Mouse (Mus musculus): Measurements from ENCODE around the gene Gm9972.

Gm9972 gene

DNA sequence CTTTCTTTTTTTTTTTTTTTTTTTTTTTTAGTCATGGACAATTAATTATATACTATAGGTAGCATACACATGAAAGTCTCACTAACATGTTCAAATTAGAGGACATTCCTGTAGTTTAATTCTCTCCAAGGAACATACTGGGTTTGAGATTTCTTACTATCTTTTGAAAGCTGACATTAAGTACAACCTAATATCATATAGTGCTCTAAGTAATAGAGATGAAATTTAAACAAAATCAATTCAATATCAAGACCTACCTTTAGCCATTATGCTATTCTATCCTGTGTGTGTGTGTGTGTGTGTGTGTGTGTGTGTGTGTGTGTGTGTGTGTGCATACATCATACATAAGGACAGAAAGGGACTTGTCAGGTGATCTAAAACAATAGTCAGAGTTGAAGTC lies at the start of gene Gm9972:
Gene Gm9972, plus strand, starts transcription at position 301 of the 400 bp plus-strand sequence.
- DNase-seq (ENCODE audit: low read depth, low spot score): no peak

- no peak for DNase-seq (ENCODE audit: low read depth, low spot score)
These were observed 36.4 kb upstream of the Gm9972 start for GRCm38 (mm10) chr11:42999188-42999587.

DNA sequence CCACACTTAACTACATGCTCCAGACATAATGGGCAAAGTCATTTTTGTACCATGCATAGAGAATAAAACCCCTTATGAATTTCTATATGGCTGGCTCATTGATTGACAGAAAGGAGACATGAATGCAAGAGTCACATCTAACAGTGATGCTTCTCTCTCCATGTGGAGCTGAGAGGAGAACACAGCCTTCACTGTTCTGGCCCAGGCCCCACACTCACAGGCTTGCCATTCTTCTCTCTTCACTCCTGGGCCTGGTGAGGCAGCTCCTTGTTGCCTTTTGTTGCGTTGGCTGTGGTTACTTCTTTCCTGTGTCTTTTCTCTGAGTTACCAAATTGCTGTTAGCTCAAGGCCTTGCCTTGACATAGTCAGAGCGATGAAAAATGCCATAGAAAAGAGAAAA lies 23.6 kb upstream of the Gm9972 start:
- DNase-seq (ENCODE audit: low read depth, low spot score): no peak

DNA sequence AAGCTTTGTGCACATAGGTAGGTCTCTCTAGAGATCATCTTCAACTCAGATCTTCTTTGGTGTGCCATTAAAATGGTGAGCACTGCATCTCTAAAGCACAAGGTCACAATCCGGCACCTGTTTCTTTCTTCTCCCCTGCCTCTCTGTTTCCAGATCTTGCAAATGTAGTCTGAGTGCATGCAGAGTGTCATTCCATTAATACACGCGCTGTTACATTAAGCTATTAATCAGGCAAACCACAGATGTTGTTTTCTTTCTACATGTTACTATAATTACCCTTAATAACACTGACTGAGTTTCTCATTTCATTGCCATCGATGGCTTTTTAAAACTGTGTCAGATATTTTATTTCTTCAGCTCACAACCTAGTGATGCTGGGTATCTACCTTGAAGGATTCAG lies 22.6 kb upstream of the Gm9972 start:
- no peak for DNase-seq (ENCODE audit: low read depth, low spot score)

DNA sequence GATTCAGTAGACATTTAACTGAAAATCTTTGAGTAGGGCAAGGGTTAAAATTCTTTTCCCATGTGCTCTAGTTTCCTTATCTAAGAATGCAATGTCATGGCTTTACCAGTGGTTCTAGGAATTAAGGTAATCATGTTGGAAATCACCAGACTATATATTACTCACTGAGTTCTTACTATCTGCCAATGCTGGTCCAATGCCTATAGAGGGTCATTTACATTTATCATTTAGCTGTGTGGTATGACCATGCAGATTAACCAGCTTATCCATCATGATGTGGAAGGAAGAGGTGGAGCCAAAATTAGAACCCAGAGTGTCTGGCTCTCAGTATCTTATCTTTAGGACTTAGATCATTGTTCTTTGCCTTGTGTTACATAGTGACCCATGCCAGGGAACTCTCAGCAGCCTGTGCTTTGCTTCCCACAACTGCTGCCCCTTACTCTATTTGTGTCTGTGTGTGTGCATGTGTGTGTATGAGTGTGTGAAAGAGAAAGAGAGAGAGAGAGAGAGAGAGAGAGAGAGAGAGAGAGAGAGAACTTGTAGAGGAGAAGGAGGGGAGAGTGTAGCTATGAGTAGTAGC lies 12.3 kb upstream of the Gm9972 start:
- DNase-seq (ENCODE audit: low read depth, low spot score): no peak

DNA sequence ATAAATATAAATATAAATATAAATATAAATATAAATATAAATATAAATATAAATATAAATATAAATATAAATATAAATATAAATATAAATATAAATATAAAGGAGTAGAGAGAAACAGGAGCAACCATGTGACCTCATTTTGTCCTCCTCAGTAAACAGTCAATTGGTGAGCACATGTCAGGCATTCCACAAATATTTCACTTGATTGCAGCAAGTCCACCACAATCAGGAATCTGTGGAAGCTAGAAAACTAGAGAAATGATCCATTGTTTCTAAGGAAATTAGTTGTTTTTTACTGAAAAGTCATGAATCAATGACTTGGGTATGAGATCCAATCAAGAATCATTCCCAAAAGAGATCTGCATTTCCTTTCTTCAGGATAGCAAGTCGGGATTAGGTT lies 5.7 kb upstream of the Gm9972 start:
- no peak for DNase-seq (ENCODE audit: low read depth, low spot score)

DNA sequence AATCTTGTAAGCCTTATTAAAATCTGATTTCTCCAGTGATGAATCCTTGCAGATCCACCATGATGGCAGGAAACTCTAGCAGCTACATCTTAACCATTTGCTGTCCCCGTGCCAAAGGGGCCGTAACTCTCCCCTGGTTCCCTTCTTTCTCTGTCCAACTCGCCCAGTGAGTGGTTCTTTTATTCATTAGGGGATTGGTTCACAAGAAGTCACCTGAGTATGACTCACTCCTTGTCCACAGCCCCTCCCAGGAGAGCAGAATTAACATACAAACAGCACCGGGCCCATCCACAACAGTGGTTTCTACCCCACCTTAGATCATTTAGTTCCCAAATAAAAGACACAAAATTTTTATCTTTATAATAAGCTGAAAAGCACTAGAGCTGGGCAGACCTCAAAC lies 3.4 kb upstream of the Gm9972 start:
- DNase-seq (ENCODE audit: low read depth, low spot score): no peak

DNA sequence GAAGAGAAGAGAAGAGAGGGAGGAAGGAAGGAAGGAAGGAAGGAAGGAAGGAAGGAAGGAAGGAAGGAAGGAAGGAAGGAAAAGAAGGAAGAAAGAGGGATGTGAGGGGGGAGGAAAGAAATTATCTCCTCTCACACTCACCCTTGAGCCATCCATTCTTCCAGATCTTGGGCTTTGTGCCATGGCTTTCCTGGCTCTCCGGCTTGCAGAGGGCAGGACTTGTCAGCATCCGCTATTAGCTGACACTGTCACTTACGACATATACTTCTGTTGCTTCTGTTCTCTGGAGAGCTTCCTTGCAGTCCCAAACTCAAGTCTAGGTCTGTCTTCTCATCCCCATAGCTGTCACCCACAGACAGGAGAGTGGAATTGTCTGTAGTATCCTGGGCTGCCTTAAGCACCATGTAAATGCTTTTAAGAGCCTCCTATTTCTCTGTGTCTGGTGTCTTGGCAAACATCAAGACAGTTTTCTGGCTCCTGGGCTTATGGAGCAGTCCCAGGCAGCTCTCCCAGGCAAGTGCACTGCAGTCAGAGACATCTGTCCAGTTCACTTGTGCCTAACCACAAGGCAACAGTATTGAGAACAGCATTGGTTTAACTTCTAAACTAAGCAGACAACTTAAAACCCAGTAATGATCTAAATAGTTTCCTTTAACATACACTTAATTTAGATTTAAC lies 10.5 kb downstream of the Gm9972 start:
- no peak for DNase-seq (ENCODE audit: low read depth, low spot score)

GRCm38 (mm10) chr11:43049363-43049762 lies 13.8 kb downstream of the Gm9972 start:
- DNase-seq (ENCODE audit: low read depth, low spot score): no peak

DNA sequence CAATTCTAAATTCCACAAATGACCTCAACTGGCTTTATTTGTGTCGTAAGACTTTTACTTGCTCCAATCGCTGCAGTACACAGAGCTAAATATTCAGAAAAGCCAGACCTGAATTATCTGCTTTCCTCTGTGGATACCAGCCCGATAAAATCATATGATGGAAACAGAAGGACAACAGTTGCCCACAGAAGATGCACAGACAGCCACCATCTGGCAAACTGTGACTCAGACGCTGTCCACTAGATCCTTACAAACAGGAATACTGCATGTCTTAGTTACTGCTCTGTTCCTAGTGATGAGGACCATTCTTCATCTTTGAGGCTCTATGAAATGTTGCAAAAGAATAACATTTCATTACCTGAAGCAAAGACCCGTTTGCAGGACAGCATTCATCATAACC lies 19.4 kb downstream of the Gm9972 start:
- peak; percentile 64 for DNase-seq (ENCODE audit: low read depth, low spot score)

DNA sequence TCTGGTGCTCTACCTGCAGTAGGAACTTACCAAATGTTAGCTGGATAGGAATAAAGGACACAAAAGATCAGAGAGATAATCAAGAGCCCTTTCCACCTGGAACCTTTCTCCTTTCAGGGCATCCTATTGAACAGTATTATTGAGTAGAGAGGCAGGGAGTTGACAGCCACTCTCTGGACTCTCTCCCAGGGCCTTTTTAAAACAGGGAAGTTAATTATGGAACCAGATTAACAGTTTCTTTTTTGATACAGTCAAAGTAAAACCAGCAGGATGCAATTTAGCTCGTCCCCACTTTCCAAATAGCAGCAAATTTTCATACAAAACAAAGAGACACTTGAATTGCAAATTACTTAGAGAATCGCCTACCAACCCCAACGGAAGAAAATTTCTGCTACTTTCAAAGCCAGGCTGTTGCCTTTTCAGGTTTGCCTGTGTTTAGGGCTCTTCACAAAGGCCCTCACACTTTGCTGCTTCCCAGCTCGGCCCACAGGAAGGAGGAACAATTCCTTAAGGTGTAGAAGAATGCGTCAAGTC lies 24.0 kb downstream of the Gm9972 start:
- peak; percentile 65 for DNase-seq (ENCODE audit: low read depth, low spot score)

GRCm38 (mm10) chr11:43062286-43062685 lies 26.7 kb downstream of the Gm9972 start:
- DNase-seq (ENCODE audit: low read depth, low spot score): peak; percentile 33

DNA sequence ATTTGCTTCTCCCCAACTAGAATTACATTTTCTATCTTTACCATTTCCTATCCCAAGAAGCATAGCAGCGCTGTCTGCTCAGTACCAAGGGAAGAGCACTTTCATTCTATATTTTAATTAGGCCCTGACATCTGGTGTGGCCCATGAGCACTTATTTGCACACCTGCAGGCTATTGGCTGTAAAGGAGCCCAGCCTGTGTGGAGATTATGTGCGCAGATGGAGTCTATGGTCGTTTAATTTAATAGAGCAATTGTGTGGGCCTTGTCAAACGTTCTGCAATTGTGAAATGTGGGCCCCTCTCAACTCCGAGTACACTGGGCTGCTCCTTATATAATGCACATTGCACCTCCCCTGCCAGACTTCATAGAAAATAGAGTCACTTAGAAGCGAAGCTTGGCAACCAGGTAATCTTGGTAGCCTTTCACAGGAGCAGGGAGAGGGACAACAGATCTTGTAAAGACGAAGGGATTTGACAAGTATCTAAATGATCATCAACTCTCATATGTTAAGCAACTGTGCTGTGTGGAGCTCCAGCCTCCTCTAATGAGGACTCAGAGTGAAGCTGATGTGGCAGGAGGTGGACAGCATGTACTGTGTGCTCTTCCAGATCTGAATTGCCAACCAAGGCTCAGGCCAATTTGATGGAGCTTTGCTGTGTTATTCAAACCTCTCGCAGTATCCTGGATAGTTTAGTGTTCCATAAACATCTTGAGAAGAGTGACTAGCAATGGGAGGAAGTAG lies 50.9 kb downstream of the Gm9972 start:
- no peak for DNase-seq (ENCODE audit: low read depth, low spot score)
